Mouse (Mus musculus): ENCODE data around the gene Dnmt3a. TPM values are rescaled to one million over a fixed set of nuclear protein-coding genes. Genes with fewer than 3 reads are reported as not detected.

Dnmt3a gene
- polyA plus RNA-seq, 1 experiment from 2014 or later = 48.7 TPM

DNA sequence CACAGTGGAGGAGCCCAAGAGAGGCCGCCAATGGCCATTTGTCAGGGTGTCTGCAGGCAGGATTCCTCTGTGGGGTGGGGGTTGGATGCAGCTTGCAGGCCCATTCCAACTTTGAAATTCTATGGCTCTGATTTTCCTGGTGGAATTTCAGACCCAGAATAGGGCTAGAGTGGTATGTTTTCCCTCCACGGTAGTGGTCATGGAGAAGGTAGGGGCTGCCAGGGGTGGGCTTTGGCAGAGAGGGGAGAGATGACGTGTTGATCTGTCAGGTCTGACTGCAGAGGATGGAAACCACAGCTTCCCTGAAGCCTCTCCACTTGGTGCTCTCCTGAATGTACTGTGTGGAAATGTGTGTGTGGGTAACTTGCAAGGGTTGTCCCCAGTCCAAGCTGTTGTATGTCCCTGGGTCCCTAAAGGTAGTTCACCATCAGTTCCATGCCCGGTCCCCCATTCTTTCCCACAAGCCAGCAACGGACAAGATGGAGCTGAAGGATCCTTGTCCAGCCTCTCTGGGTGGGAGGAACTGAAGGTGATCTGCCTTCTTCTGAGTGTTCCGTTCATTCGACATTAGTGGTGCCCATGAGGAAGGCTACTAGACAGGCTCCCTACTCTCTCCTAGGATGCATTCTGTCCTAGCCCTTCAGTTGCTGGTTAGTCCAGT, 3.8 kb downstream of the Dnmt3a start:
- Histone ChIP-seq H3K9ac (ENCODE audit: low read length) (no peak overlapping the region; the same call in 1 of the 2 replicates), H3K36me3 (ENCODE audit: control insufficient read depth, insufficient read depth, low read length) (0 out of 2 replicates have a peak, but pooled peaks cover 8% of the 10 kb centered on the region), H3K9me3 (ENCODE audit: control insufficient read depth, low read length) (no peaks in the 10 kb centered on the region), H3K4me2 (ENCODE audit: low read length) (peak overlapping the region; percentile 35), H3K27me3 (ENCODE audit: control insufficient read depth, insufficient read depth, low read length) (no peaks in the 10 kb centered on the region), H3K4me3 (ENCODE audit: control insufficient read depth in 1 of 2, insufficient read depth in 1 of 2, low read depth in 1 of 2, low read length in 2 of 2) (no peak overlapping the region), H3K27ac (replicated peaks in 1 of 2; ENCODE audit: control insufficient read depth in 1 of 2, insufficient read depth in 1 of 2, low read depth in 2 of 2, low read length in 2 of 2) (peak overlapping the region in 1 of 2 experiments; percentile 28; a peak in 2 of 4 replicates), H3K4me1 (ENCODE audit: control insufficient read depth in 2 of 2, insufficient read depth in 2 of 2, low read length in 2 of 2) (peaks cover 41 to 53% of the 10 kb centered on the region in 2 experiments)
- ATAC-seq (ENCODE audit: insufficient number of reproducible peaks, insufficient read depth, low FRiP score, low read depth) = no peak
- 53% methylated on average over 7 of the region's 7 CpGs for WGBS

DNA sequence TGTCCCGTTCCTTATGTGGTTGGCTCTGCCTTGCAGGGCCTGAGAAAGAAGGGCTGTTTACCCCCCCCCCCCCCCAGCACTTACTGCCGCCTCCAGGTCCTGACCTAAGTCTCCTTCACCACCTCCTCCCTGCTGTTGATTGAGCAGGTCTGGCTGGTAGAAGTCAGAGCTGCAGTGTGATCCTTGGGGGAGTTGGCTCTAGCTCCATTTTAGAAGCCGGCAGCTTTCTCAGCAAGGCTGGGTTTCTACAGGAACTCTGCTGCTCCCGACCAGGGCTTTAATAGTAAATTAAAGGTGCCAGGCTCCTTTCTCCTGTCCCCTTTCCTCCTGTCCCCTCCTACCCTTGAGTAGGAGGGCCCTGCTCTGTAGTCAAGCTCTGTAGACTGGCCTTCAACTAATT, 4.6 kb downstream of the Dnmt3a start:
- H3K27me3 ChIP-seq (ENCODE audit: control insufficient read depth, insufficient read depth, low read length) = no peaks in the 10 kb centered on the region
- H3K4me3 ChIP-seq (ENCODE audit: control insufficient read depth in 1 of 2, insufficient read depth in 1 of 2, low read depth in 1 of 2, low read length in 2 of 2) = no peak overlapping the region
- H3K9me3 ChIP-seq (ENCODE audit: control insufficient read depth, low read length) = no peaks in the 10 kb centered on the region
- peak overlapping the region; percentile 22 for H3K9ac ChIP-seq (ENCODE audit: low read length)
- WGBS = 23% methylated on average over 4 of the region's 4 CpGs
- no peak for ATAC-seq (ENCODE audit: insufficient number of reproducible peaks, insufficient read depth, low FRiP score, low read depth)
- 0 out of 2 replicates have a peak, but pooled peaks cover 8% of the 10 kb centered on the region for H3K36me3 ChIP-seq (ENCODE audit: control insufficient read depth, insufficient read depth, low read length)
- peak overlapping the region in 1 of 2 experiments; percentile 28; a peak in 1 of 4 replicates for H3K27ac ChIP-seq (replicated peaks in 1 of 2; ENCODE audit: control insufficient read depth in 1 of 2, insufficient read depth in 1 of 2, low read depth in 2 of 2, low read length in 2 of 2)
- H3K4me1 ChIP-seq (ENCODE audit: control insufficient read depth in 2 of 2, insufficient read depth in 2 of 2, low read length in 2 of 2) = peaks cover 46 to 59% of the 10 kb centered on the region in 2 experiments
- peak overlapping the region; percentile 35 for H3K4me2 ChIP-seq (ENCODE audit: low read length)

- Histone ChIP-seq H3K9ac (ENCODE audit: low read length) (peak overlapping the region; percentile 30; the same call in 1 of the 2 replicates), H3K4me1 (ENCODE audit: control insufficient read depth in 2 of 2, insufficient read depth in 2 of 2, low read length in 2 of 2) (peaks cover 41 to 62% of the 10 kb centered on the region in 2 experiments), H3K4me2 (ENCODE audit: low read length) (peak overlapping the region; percentile 36; the same call in 1 of the 2 replicates), H3K27me3 (ENCODE audit: control insufficient read depth, insufficient read depth, low read length) (no peaks in the 10 kb centered on the region), H3K9me3 (ENCODE audit: control insufficient read depth, low read length) (no peaks in the 10 kb centered on the region), H3K36me3 (ENCODE audit: control insufficient read depth, insufficient read depth, low read length) (0 out of 2 replicates have a peak, but pooled peaks cover 8% of the 10 kb centered on the region), H3K4me3 (ENCODE audit: control insufficient read depth in 1 of 2, insufficient read depth in 1 of 2, low read depth in 1 of 2, low read length in 2 of 2) (no peak overlapping the region), H3K27ac (replicated peaks in 1 of 2; ENCODE audit: control insufficient read depth in 1 of 2, insufficient read depth in 1 of 2, low read depth in 2 of 2, low read length in 2 of 2) (0 out of 4 replicates have a peak overlapping the region, but pooled peaks of 1 of the 2 experiments have one; percentile 33)
- no peak for ATAC-seq (ENCODE audit: insufficient number of reproducible peaks, insufficient read depth, low FRiP score, low read depth)
- 42% methylated on average over 5 of the region's 5 CpGs for WGBS
These were observed 5.8 kb downstream of the Dnmt3a start for GRCm38 (mm10) chr12:3811596-3811995.

GRCm38 (mm10) chr12:3812251-3812650, 6.4 kb downstream of the Dnmt3a start:
- Histone ChIP-seq H3K9me3 (ENCODE audit: control insufficient read depth, low read length) (no peaks in the 10 kb centered on the region), H3K4me1 (ENCODE audit: control insufficient read depth in 2 of 2, insufficient read depth in 2 of 2, low read length in 2 of 2) (peaks cover 47 to 68% of the 10 kb centered on the region in 2 experiments), H3K27ac (replicated peaks in 1 of 2; ENCODE audit: control insufficient read depth in 1 of 2, insufficient read depth in 1 of 2, low read depth in 2 of 2, low read length in 2 of 2) (peak overlapping the region in 1 of 2 experiments; percentile 53; a peak in 1 of 4 replicates), H3K4me2 (ENCODE audit: low read length) (no peak overlapping the region), H3K36me3 (ENCODE audit: control insufficient read depth, insufficient read depth, low read length) (0 out of 2 replicates have a peak, but pooled peaks cover 8% of the 10 kb centered on the region), H3K27me3 (ENCODE audit: control insufficient read depth, insufficient read depth, low read length) (no peaks in the 10 kb centered on the region), H3K9ac (ENCODE audit: low read length) (no peak overlapping the region), H3K4me3 (ENCODE audit: control insufficient read depth in 1 of 2, insufficient read depth in 1 of 2, low read depth in 1 of 2, low read length in 2 of 2) (no peak overlapping the region)
- WGBS = 25% methylated on average over 6 of the region's 6 CpGs
- ATAC-seq (ENCODE audit: insufficient number of reproducible peaks, insufficient read depth, low FRiP score, low read depth) = no peak

DNA sequence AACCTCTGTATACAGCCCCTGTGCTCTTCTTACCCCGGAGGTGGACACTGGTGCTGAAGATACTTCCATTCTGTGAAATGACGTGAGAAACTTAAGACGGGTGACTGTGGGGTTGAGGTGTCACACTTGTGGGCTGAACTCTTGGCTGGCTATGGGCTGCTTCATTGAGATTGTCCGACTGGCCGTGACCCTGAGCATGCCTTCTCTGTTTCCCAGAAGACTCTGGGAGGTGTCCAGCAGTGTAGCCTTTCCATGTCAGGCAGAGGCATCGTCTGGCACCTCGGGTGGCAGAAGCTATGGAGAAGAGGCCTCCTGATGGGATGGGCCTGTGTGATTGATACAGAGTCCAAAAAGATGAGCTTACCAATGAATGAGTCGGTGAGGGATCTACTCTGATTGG, 7.3 kb downstream of the Dnmt3a start:
- Histone ChIP-seq H3K9me3 (ENCODE audit: control insufficient read depth, low read length) (no peaks in the 10 kb centered on the region), H3K4me2 (ENCODE audit: low read length) (no peak overlapping the region), H3K4me1 (ENCODE audit: control insufficient read depth in 2 of 2, insufficient read depth in 2 of 2, low read length in 2 of 2) (peaks cover 55 to 75% of the 10 kb centered on the region in 2 experiments), H3K27ac (replicated peaks in 1 of 2; ENCODE audit: control insufficient read depth in 1 of 2, insufficient read depth in 1 of 2, low read depth in 2 of 2, low read length in 2 of 2) (no peak overlapping the region), H3K27me3 (ENCODE audit: control insufficient read depth, insufficient read depth, low read length) (no peaks in the 10 kb centered on the region), H3K9ac (ENCODE audit: low read length) (no peak overlapping the region), H3K4me3 (ENCODE audit: control insufficient read depth in 1 of 2, insufficient read depth in 1 of 2, low read depth in 1 of 2, low read length in 2 of 2) (no peak overlapping the region), H3K36me3 (ENCODE audit: control insufficient read depth, insufficient read depth, low read length) (0 out of 2 replicates have a peak, but pooled peaks cover 8% of the 10 kb centered on the region)
- ATAC-seq (ENCODE audit: insufficient number of reproducible peaks, insufficient read depth, low FRiP score, low read depth) = no peak
- 81% methylated on average over 8 of the region's 8 CpGs for WGBS

- no peak overlapping the region for H3K4me3 ChIP-seq (ENCODE audit: control insufficient read depth in 1 of 2, insufficient read depth in 1 of 2, low read depth in 1 of 2, low read length in 2 of 2)
- 0 out of 4 replicates have a peak overlapping the region, but pooled peaks of 1 of the 2 experiments have one; percentile 2 for H3K27ac ChIP-seq (replicated peaks in 1 of 2; ENCODE audit: control insufficient read depth in 1 of 2, insufficient read depth in 1 of 2, low read depth in 2 of 2, low read length in 2 of 2)
- no peak overlapping the region for H3K4me2 ChIP-seq (ENCODE audit: low read length)
- peaks cover 49 to 69% of the 10 kb centered on the region in 2 experiments for H3K4me1 ChIP-seq (ENCODE audit: control insufficient read depth in 2 of 2, insufficient read depth in 2 of 2, low read length in 2 of 2)
- 43% methylated on average over 6 of the region's 6 CpGs for WGBS
- H3K36me3 ChIP-seq (ENCODE audit: control insufficient read depth, insufficient read depth, low read length) = 0 out of 2 replicates have a peak, but pooled peaks cover 8% of the 10 kb centered on the region
- no peaks in the 10 kb centered on the region for H3K27me3 ChIP-seq (ENCODE audit: control insufficient read depth, insufficient read depth, low read length)
- H3K9ac ChIP-seq (ENCODE audit: low read length) = no peak overlapping the region
- no peaks in the 10 kb centered on the region for H3K9me3 ChIP-seq (ENCODE audit: control insufficient read depth, low read length)
- ATAC-seq (ENCODE audit: insufficient number of reproducible peaks, insufficient read depth, low FRiP score, low read depth) = no peak
These were observed 9.6 kb downstream of the Dnmt3a start for GRCm38 (mm10) chr12:3815386-3815785.

DNA sequence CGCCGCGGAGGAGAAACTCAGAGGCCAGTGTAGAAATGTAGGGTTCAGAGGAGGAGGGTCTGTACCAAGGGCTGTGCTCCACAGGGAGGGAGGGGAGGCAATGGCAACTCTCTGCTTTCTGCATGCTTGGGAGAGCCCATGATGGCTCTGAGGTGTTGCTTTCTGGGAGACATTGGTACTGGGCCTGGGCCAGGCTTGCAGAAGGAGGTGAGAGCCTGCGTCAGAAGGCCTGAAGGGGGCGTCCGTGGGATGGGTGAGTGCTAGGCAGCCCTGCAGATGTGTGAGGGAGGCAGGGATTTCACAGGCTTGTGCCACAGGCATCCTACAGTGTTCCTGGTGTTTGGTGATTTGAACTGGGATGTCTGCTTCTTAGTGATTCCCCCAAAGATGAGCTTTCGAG, 11.2 kb downstream of the Dnmt3a start:
- peak overlapping the region in 1 of 2 experiments; percentile 42; a peak in 1 of 4 replicates for H3K27ac ChIP-seq (replicated peaks in 1 of 2; ENCODE audit: control insufficient read depth in 1 of 2, insufficient read depth in 1 of 2, low read depth in 2 of 2, low read length in 2 of 2)
- H3K4me1 ChIP-seq (ENCODE audit: control insufficient read depth in 2 of 2, insufficient read depth in 2 of 2, low read length in 2 of 2) = peaks cover 41 to 61% of the 10 kb centered on the region in 2 experiments
- WGBS = 61% methylated on average over 7 of the region's 7 CpGs
- H3K4me3 ChIP-seq (ENCODE audit: control insufficient read depth in 1 of 2, insufficient read depth in 1 of 2, low read depth in 1 of 2, low read length in 2 of 2) = no peak overlapping the region
- ATAC-seq (ENCODE audit: insufficient number of reproducible peaks, insufficient read depth, low FRiP score, low read depth) = no peak
- no peaks in the 10 kb centered on the region for H3K27me3 ChIP-seq (ENCODE audit: control insufficient read depth, insufficient read depth, low read length)
- H3K36me3 ChIP-seq (ENCODE audit: control insufficient read depth, insufficient read depth, low read length) = 0 out of 2 replicates have a peak, but pooled peaks cover 8% of the 10 kb centered on the region
- H3K9me3 ChIP-seq (ENCODE audit: control insufficient read depth, low read length) = no peaks in the 10 kb centered on the region
- H3K9ac ChIP-seq (ENCODE audit: low read length) = no peak overlapping the region
- no peak overlapping the region for H3K4me2 ChIP-seq (ENCODE audit: low read length)

All from heart, embryonic 14.5 days (tissue).